Mouse (Mus musculus) gastrocnemius, adult 18-20 months (tissue): ENCODE results near the gene Ptprm. TPM values are rescaled to one million over a fixed set of nuclear protein-coding genes. Genes with fewer than 3 reads are reported as not detected.
A peak's percentile ranks its signal among the peaks of the same experiment; 100 is the strongest.

Experiments
- DNase-seq: peaks from one replicate; pipeline ENCODE4 v3.0.0; 2021; ENCODE audit warnings: low spot score
- total RNA-seq, 2 experiments: library from RNA; stranded (reverse); gene quantifications; 2 replicates each; pipeline ENCODE4 v1.2.3; 2021

Ptprm gene
- total RNA-seq, 2 experiments from 2014 or later: 24.8 to 24.9 TPM

DNA sequence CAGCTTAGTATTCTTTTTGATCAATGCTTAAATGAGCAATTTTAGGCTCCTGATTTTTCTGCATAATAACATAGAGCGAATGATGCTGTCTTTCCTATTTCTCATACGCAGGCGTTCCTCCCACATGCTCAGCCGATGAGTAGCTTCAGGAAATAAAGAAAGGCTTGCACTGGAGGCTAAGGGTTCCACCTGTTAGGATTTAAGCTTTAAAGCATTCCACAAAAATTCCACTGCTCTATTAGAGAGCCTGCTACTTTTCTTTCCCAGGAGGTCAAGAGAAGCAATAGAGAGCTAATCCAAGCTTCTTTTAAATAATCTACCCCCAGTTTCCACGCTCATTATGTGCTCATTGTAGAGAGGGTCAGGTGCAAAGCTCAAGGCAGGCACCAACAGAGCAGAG, 127.3 kb downstream of the Ptprm start:
- DNase-seq: no peak

DNA sequence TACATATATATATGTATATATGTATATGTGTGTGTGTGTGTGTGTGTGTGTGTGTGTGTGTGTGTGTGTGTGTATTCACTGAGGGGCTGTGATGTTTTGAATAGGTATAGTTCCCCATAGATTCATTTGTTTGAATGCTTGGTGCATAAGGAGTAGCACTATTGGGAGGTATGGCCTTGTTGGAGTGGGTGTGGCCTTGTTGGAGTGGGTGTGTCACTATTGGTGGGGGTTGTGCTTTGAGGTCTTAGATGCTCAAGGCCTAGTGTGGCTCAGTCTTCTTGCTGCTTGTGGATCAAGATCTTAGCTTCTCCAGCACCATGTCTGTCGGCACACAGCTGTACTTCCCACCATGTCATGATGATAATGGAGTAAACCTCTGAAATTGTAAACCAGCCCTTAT, 138.9 kb downstream of the Ptprm start:
- no peak for DNase-seq

GRCm38 (mm10) chr17:67213711-67214110, 140.5 kb downstream of the Ptprm start:
- DNase-seq: no peak

DNA sequence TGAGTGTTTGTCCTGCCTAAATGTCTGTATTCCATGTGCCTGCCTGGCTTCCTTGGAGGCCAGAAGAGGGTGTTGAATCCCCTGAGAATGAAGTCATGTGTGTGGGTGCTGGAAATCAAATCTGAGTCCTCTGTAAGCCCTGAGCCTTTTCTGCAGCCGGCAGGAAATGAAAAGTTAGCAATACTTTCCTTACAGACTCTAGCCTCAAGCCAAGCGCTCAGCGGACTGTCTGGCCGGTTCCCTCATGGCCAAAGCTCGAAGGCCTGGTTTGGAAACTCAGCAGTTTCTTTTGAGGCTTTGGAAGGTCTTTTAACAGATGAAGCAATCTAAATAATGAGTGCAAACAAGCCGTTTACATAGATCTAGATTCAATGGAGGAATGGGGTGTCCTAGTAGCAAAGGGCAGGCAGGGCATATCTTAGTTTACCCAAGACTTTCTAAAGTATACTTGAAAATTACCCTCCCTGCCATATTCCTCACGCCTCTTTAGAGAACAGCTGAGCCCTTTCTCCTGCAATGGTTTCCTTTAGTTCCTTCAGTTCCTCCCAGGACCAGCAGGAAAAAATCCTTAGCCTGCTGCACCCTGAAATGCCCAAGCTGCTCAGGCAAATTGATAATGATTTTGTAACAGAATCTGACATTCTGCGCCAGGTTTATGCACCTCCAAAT, 144.4 kb downstream of the Ptprm start:
- no peak for DNase-seq

DNA sequence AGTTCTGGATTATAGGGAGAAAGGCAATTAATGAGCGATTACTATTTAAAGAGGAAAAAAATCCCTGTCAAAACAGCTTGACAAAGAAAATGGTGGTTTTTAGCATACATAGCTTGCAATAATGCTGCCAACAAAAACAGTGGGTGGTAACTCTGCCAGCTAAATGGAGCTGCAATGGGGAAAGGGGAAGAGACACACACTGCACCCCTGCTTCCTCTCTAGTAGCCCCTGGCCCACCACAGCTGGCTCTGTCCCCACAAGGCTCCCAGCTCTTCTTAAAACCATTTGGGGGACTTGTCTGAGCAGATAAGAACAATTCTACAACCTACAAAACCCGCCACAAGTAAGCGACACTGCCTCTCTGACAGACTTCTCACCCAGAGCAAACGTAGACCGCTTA, 145.7 kb downstream of the Ptprm start:
- no peak for DNase-seq

DNA sequence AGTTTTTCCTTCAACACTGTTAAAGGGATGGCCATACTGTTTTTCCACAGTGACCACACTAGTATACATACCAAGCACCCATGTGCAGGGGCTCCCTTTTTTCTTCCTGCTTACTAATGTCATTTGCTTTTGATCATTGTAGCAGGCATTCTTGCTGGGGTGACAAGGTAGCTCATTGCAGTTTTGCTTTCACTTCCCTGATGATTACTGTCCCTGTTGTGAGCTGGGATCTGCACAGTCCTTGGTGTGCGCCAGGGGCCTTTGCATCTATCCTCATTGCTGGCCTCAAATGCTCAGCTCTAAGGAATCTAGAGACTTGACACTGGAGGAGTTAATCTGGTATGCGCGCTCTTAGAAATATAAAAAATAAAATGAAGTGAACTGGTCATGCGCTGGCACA, 147.3 kb downstream of the Ptprm start:
- no peak for DNase-seq

DNA sequence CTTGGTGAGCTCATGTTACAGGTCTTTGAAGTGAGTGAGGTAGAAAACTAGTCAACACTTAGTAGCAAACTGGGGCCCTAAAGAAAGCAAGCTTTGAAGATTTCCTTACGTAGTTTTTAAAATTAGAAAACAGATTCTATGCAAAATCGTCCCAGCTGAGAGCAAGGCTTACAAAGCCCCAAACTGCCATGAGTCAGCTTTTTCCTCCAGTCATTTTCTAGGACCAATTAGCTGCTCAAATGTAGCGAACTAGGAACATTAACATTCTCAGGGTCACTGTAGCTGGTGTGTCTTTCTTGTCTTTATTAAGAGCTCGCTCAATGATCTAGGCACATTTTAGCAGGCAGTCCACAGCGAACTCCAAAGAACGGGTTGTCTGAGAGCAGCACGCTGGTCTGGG, 153.1 kb downstream of the Ptprm start:
- DNase-seq: no peak

DNA sequence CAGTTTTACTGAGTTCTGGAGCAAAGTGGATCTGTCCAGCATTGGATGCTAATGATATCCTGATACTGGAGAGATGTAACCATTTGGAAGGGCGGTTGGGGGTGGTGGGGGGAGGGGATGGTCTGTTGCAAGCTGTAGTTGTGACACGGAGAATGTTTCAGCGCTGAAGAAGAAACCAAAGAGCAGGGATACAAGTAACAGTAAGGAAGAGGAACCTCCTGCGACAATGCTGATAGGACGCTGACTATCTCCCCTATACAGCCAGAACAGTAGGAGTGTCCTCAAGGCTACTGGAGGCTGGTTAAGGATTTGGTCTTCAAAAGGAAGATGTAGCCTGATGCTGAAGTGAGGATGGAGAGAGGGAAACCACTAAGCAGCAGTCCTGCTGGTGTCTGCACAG, 160.5 kb downstream of the Ptprm start:
- DNase-seq: no peak

GRCm38 (mm10) chr17:67188514-67188913, 165.7 kb downstream of the Ptprm start:
- no peak for DNase-seq

GRCm38 (mm10) chr17:67186879-67187278, 167.4 kb downstream of the Ptprm start:
- DNase-seq: no peak

GRCm38 (mm10) chr17:67185942-67186341, 168.3 kb downstream of the Ptprm start:
- no peak for DNase-seq

- no peak for DNase-seq
Observed at GRCm38 (mm10) chr17:67179446-67179845, 174.8 kb downstream of the Ptprm start.

GRCm38 (mm10) chr17:67178686-67179265, 175.5 kb downstream of the Ptprm start:
- DNase-seq: no peak

DNA sequence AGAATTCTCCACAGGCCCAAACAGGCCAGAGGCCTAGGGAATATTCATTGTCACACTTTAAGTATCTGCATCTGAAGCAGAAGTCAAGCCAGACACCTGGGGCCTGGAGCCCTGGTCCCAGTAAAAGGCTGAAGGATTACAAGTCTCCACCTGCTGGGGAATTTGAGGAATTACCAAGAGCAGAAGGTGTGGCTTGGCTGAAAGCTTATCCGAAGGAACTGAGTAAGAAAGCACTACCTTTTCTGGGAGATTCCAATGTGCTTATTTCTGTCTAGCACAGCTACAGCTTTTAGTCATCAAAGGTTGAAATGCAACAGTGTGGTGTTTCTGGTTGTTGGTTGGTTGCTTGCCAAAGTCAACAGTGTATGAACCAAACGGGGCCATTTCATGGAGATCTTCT, 178.4 kb downstream of the Ptprm start:
- DNase-seq: peak; percentile 42

- peak; percentile 39 for DNase-seq
Observed at GRCm38 (mm10) chr17:67171353-67171752, 182.9 kb downstream of the Ptprm start.

GRCm38 (mm10) chr17:67170696-67171095, 183.6 kb downstream of the Ptprm start:
- peak; percentile 51 for DNase-seq

DNA sequence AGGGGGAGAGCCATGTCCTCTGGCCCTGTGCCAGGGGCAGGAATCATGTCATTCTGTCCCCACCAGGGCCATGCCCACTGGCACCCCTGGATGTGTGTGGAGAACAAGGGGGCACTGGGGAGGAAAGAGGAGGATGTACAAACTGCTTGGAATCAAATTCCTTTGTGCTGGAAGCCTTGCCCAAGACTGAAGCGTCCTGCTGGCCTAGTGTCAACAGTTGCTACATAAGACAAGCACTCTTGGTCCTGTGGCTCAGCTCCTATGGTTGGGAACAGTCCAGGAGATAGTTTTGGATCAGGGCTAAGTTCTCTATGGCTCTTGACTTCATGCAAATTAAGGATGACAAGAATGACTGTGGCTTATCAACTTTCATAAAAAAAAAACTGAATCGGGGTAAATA, 188.4 kb downstream of the Ptprm start:
- DNase-seq: peak; percentile 31

DNA sequence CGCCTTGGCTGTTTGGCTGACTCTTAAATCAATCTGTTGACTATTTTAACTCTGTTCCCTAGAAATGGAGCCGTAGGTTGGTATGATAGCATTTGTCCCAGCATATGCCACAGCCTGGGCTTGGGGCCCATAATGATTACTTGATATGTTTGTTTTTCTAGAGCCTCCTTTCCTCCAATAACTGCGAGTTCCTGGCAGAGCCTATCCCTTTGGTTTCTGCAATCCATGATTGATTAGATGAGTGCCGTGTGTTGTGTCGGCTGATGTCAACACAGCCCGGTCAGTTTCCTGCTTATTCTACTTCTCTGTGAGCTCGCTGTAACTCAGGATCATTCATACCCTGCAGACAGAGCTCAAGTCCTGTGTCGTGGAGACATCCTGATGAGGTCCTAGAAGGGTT, 194.6 kb downstream of the Ptprm start:
- DNase-seq: peak; percentile 53

DNA sequence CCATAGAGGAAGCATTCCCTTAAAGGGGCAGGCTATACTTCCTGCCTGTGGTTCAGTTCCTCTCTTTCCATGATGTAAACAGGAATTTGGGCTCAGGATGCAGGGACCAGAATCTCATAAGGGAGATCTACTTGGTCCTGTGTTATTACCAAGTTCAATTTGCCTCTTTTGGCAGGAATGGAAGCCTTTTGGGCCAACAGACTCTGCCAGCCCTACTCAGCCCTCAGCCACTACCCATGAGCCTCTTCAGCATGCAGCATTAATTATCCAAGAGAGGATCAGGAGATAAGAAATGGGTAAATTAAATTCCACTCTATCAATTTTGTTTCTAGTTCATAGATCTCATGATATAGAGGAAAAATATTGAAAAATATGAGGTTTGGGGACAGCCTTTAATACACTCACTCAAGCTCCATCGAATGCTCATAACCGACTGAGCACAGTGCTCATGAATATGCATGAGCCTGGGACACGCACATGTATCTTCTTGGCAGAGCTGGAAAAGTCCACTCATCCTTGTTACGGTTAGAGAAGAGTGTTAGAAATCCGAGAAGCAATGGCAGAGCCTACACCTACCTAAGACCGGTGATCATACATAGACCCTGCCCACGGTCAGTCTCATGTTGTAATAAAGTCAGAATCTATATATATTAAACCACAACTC, 197.0 kb downstream of the Ptprm start:
- no peak for DNase-seq

DNA sequence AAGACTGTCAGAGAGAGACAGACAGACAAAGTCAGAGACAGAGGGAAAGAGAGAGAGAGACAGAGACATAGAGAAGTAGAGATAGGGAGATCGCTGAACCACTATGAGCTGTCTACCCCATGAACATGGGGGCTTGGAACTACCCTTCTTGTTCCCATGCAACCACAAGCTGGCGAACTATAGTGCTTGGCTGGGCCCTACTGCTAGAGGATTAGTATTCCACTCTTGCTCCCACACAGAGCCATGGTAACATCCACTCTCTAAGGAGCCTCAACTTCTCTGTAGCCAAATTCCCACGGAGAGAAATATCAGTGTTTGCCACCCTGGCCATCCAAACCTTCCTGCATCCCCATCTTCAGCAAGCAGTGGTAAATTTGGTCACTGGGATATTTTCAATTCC, 202.0 kb downstream of the Ptprm start:
- no peak for DNase-seq

DNA sequence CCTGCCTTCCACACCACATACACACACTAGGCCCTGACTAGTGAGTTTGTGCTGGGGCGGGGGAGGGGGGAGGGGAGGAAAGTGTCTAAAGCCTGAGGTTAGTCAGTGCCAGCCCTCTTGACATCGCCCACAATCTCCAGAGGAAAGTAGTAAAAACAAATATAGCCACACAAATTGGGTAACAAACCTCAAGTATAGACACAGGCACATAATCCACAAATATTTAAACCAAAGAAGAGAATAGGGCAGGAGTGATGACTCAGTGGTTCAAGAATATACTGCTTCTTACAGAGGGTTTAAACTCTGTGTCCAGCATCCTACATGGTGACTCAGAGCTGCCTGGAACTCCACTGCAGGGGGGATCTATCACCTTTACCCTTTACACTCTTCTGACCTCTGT, 203.8 kb downstream of the Ptprm start:
- no peak for DNase-seq

GRCm38 (mm10) chr17:67142183-67142756, 212.0 kb downstream of the Ptprm start:
- DNase-seq: no peak

DNA sequence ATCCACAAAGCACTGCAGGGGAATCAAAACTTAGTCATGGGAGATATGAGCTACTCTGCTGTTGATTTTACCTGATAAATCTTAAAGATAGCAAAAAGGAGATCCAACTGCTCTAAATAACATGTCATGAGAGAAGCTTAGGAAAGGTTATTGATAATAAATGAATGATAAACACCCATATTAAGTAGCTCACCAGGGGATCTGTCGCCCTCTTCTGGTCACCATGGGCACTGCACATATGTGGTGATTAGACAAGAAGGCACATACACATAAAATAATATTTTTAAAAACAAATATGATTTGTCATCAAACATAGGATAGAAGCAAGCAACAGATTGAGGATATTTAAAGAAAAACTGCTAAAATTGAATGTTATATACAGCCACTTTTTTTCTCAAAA, 213.8 kb downstream of the Ptprm start:
- no peak for DNase-seq
